Mouse (Mus musculus): ENCODE data around the gene H2-Eb2.

DNA sequence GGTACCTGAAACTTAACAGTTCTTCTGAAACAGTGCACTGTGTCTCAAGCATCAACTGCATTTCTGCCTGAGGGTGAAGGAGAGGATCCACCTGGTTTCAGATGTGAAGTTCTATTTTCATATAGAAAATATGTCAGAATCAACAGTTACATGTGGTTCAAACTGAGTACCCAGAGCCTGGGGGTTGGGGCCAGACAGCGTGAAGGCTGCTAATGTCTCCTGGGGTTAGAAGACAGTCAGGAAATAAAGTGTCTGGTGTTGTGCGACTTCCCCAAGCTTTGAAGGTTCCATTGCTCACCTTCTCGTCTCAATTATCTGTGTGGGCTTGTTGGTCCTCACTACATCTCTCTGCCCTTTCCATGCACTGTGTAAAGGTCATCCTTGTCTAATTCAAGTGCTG lies 908 bp downstream of the H2-Eb2 start:
- TF ChIP-seq CTCF (IDR thresholded peaks at IDR 0.05; ENCODE audit: low read depth), result no peak
- TF ChIP-seq EP300 (IDR thresholded peaks at IDR 0.05; ENCODE audit: low read depth), result no peak
